Mouse (Mus musculus) adrenal gland, postnatal 36 days (tissue): ENCODE results near the gene Kif21a. TPM values are rescaled to one million over a fixed set of nuclear protein-coding genes. Genes with fewer than 3 reads are reported as not detected.

Source experiments
- DNase-seq, 2 experiments: peaks; one replicate each; pipeline ENCODE4 v3.0.0; 2021; ENCODE audit warnings: mixed read lengths in 1 of 2
- total RNA-seq, 2 experiments: library from RNA; stranded (reverse); gene quantifications; 2 replicates each; pipeline ENCODE4 v1.2.3; 2021

The Kif21a gene
- total RNA-seq, 2 experiments from 2014 or later = 16.6 to 20.1 TPM

DNA sequence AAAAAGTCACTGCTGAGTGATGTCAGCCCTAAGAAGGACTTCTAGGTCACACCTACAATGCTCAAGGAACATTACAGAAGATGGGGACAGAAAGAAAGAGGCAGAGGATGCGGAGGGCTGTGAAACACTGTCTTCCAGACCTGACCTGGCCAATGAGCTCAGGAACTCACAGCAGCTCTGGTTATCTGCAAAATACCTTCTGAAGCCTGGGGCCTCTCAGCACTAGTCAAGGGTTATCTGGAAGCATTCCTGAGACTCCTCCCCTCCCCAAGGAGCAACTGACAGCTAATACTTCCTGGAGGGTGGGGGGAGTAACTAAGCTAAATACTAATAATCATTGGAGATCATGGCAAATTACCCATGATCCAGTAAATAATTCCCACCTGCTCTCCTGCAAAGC is 111.3 kb downstream of the Kif21a start:
- DNase-seq = no peak

DNA sequence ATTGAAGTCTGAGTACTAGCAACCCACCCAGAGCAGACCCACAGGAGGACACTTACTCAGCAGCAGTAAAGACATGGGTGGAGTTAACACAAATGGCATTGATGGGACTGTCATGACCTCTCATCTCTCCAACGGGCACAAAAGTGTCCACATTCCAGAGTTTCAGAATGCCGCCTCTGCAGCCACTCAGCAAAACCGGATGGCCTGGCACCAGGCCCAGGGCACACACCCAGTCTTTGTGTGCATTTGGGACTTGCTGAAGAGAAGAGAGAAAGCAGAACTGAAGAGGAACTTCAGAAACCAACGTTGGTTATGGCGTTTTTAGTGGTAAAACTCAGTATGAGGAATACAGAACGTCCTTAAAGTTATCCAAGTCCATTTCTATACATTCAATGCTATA is 114.2 kb downstream of the Kif21a start:
- DNase-seq = no peak

DNA sequence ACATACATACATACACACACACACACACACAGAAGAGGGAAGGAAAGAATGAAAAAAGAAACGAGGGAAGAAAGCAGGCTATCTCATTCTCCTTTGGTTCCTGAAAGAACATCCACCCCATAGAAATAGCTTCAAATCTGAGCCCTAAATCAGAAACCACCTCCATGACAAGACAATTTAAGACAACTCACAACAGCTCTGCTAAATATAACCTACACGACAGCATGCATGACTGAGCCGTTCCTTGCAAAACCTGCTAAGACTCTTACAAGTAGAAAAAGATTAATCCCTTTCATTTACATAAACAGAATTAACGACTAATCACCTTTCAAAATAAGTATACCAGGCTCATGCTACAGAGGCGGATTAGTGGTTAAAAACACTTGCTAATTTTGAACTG is 118.3 kb downstream of the Kif21a start:
- no peak for DNase-seq

DNA sequence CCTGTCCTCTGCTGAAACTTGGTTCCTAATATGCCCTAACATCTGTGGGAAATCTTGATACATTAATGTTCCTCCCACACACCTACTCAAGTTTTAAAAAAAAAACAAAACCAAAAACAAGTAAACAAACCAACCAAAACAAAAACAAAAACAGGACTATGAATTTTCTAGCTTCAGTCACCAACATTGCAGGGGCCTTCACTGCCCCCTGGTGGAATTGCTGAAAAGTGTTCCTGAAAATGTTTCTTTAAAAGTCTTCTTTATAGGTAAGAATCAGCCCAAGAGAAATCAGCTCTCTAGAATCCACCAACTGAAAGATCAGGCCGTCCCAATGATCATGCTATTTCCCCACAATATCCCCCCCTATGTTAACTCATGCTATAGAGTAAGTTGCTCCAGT is 120.7 kb downstream of the Kif21a start:
- peak in 1 of 2 experiments; percentile 26 for DNase-seq

DNA sequence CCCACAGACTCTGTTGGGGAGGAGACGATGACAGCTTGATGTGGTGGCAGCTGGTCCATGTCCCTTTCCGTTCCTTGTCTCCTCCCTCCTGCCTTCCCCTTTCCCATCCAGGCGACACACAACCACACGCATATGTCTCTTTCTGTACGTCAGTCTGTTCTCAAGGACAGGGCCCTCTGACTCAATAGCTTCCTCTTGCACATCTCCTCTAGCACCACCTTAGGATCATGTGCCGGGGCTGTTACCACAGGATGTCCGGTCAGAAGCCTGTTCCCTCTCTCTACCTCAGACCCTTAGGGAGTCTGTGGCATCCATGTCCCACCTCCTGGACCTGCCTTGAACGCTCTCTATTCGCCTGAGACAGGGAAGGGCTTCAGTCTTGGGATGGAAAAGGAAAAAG is 153.3 kb downstream of the Kif21a start:
- no peak for DNase-seq

DNA sequence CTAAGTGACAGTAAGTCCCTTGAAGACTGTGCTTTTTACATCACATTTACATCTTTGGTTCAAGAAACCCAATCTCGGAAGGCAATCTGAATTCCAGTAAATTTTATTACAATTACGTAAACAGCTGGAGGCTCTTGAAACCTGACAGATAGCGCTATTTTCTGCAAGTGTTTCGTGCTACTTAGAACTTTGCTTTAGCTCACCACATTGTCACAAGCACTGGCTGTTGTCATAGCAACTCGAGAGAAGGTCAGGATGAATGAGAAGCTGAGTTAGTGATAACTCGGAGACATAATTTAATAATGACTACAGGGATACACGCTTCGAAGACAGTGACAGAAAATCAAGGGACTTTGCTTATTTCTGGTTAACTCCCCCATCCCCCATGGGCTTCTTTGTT is 162.3 kb downstream of the Kif21a start:
- DNase-seq = no peak

Other genes with a start within 250 kb of the Kif21a start
- 10 to 100 TPM; 14.4 to 29.5 TPM for gene Abcd2, start 141.9 kb upstream of the Kif21a start, total RNA-seq
- gene CN725425, start 149.5 kb upstream of the Kif21a start, total RNA-seq = not detected